Mouse (Mus musculus) thymus, postnatal 14 days (tissue): ENCODE measurements around the gene Olfr691.
"Not testable (repeated sequence)": the region's sequence is repeated elsewhere in the genome, so short reads cannot be mapped to it uniquely, and the experiment has no call there.

Experiments used
- DNase-seq: peaks from one replicate; pipeline ENCODE4 v3.0.0; 2021

The Olfr691 gene

GRCm38 (mm10) chr7:105342170-105342569 lies at the start of gene Olfr691:
Gene Olfr691 (minus strand): TSS chr7:105342270.
- no peak for DNase-seq

GRCm38 (mm10) chr7:105390236-105390635 lies 48.2 kb upstream of the Olfr691 start:
- DNase-seq, result no peak

- DNase-seq, result no peak
These were observed 45.6 kb upstream of the Olfr691 start for GRCm38 (mm10) chr7:105387696-105388095.

- DNase-seq, result no peak
These were observed 38.3 kb upstream of the Olfr691 start for GRCm38 (mm10) chr7:105380329-105380728.

GRCm38 (mm10) chr7:105374866-105375265 lies 32.8 kb upstream of the Olfr691 start, which contains the start of gene Gm5901:
Gene Gm5901 (plus strand): TSS chr7:105375038.
- DNase-seq, result no peak

- DNase-seq, result no peak
These were observed 31.9 kb upstream of the Olfr691 start for GRCm38 (mm10) chr7:105373976-105374375.

GRCm38 (mm10) chr7:105373509-105373908 lies 31.4 kb upstream of the Olfr691 start:
- DNase-seq, result no peak

- DNase-seq, result no peak
These were observed 30.8 kb upstream of the Olfr691 start for GRCm38 (mm10) chr7:105372912-105373311.

- no peak for DNase-seq
These were observed 26.5 kb upstream of the Olfr691 start for GRCm38 (mm10) chr7:105368521-105368920.

- DNase-seq, result no peak
These were observed 25.9 kb upstream of the Olfr691 start, which contains the start of gene Olfr692 for GRCm38 (mm10) chr7:105367930-105368329. Gene Olfr692 (plus strand): TSS chr7:105368230.

GRCm38 (mm10) chr7:105367268-105367667 lies 25.2 kb upstream of the Olfr691 start:
- DNase-seq, result no peak

GRCm38 (mm10) chr7:105361713-105362112 lies 19.6 kb upstream of the Olfr691 start:
- DNase-seq, result no peak

- DNase-seq, result not testable (repeated sequence)
These were observed 14.4 kb upstream of the Olfr691 start for GRCm38 (mm10) chr7:105356487-105356886.

- DNase-seq, result not testable (repeated sequence)
These were observed 14.0 kb upstream of the Olfr691 start for GRCm38 (mm10) chr7:105356064-105356463.

GRCm38 (mm10) chr7:105342752-105343151 lies 682 bp upstream of the Olfr691 start:
- no peak for DNase-seq

- DNase-seq, result no peak
These were observed 8.1 kb downstream of the Olfr691 start, which contains the start of gene Olfr690 for GRCm38 (mm10) chr7:105334004-105334403. Gene Olfr690 (minus strand): TSS chr7:105334104.

GRCm38 (mm10) chr7:105325302-105325701 lies 16.8 kb downstream of the Olfr691 start:
- DNase-seq, result no peak

GRCm38 (mm10) chr7:105310865-105311264 lies 31.2 kb downstream of the Olfr691 start, which contains the start of gene Olfr689:
Gene Olfr689 (plus strand): TSS chr7:105311165.
- no peak for DNase-seq

GRCm38 (mm10) chr7:105290051-105290450 lies 52.0 kb downstream of the Olfr691 start:
- DNase-seq, result no peak

- no peak for DNase-seq
These were observed 54.3 kb downstream of the Olfr691 start, which contains the start of gene Olfr688 for GRCm38 (mm10) chr7:105287795-105288194. Gene Olfr688 (plus strand): TSS chr7:105288095.
